Mouse (Mus musculus): Measurements from ENCODE around the gene Scn10a. TPM values are rescaled to one million over a fixed set of nuclear protein-coding genes. Genes with fewer than 3 reads are reported as not detected.

Scn10a gene
- polyA plus RNA-seq, 1 experiment = not detected

DNA sequence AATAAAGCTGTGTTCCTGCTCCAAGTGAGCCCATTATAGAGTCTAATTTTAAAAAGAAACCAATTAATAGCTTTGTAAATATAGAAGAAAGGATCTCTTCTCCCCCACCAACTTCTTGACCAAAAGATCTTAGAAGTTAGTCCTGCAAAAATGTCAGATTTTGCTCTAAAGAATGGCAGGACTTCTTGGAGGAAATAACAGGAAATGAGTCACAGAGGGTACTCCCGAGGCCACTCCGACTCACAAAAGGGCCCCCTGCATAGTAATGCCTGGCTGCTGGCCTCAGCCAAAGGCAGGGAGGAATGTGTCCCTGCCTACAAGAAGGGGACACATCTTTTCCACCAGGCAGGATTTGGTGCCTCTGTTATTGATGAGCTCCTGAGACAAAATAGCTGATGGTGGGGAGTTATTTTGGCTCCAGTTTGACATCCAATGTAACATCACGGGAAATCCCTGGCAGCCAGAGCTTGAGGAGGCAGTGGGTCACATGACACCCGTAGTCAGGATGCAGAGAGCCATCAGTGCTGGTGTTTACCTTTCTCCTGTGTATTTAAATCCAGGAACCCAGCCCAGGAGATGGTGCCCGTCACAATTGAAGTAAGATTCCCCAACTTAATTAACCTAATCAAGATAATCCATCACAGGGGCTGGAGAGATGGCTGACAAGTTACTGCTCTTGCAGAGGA, 22.1 kb upstream of the Scn10a start:
- Histone ChIP-seq H3K4me1 (ENCODE audit: control insufficient read depth, insufficient read depth, low read length) (peaks cover 8% of the 10 kb centered on the region), H3K27ac (ENCODE audit: control insufficient read depth, insufficient read depth, low read depth, low read length, poor library complexity) (no peak overlapping the region), H3K4me3 (replicated peaks; ENCODE audit: control insufficient read depth, low read depth, low read length) (no peak overlapping the region)
- 46% methylated on average over 5 of the region's 5 CpGs for WGBS
- TF ChIP-seq POLR2A (IDR thresholded peaks at IDR 0.05; ENCODE audit: borderline replicate concordance, control insufficient read depth, low read depth, low read length) (no peak), CTCF (IDR thresholded peaks at IDR 0.05; ENCODE audit: control insufficient read depth, insufficient read depth, low read length) (no peak)

DNA sequence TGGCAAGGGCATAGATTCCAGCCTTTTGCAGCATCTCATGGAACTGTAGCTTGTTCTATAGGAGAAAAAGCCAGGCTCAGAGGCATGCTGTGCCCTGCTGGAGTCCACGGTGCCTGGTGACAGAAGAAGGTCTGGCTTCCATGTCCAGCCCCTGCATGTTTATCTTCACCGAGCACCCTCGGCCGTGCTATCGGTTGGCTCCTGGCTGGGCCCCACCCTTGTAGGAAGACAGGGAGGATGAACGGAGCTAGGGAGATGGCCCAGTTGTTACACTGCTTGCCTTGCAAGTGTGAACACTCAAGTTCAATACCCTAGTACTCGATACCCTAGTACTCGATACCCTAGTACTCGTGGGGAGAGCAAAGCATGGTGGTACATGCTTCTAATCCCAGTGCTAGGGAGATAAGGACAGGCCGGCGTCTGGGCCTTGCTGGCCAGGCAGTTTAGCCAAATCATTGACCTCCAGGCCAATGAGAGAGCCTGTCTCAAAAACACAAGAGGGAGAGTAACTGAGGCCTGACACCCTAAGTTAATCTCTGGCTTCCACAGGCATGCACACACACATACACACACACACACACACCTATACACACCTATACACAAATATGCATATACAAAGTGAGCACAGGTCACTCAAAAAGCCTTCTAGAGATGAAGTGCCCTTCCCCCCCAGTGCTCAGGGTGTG, 9.4 kb upstream of the Scn10a start:
- 88% methylated on average over 11 of the region's 11 CpGs for WGBS
- H3K4me3 ChIP-seq (replicated peaks; ENCODE audit: control insufficient read depth, low read depth, low read length) = no peak overlapping the region
- TF ChIP-seq CTCF (IDR thresholded peaks at IDR 0.05; ENCODE audit: control insufficient read depth, insufficient read depth, low read length) (no peak), POLR2A (IDR thresholded peaks at IDR 0.05; ENCODE audit: borderline replicate concordance, control insufficient read depth, low read depth, low read length) (no peak)
- no peak overlapping the region for H3K27ac ChIP-seq (ENCODE audit: control insufficient read depth, insufficient read depth, low read depth, low read length, poor library complexity)
- H3K4me1 ChIP-seq (ENCODE audit: control insufficient read depth, insufficient read depth, low read length) = peaks cover 1% of the 10 kb centered on the region; the same call in 1 of the 2 replicates

DNA sequence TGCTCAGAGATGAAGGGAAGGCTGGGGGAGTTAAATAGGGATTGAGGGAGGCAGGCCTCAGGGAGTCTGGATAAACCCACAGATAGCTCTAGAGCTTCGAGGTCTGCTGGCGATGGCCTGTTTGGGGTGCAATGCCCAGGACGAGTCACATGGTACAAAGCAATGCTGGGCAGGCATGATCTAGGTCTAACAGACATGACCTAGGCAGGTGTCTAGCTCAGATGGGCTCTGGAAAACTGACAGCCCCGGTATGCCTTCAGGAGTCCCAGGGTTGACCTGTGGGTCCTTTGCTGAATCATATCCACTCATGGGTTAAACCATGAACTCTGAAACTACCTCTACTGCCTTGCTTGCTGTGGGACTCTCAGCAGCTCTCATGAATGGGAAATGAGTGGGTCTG, 7.9 kb upstream of the Scn10a start:
- no peaks in the 10 kb centered on the region for H3K4me1 ChIP-seq (ENCODE audit: control insufficient read depth, insufficient read depth, low read length)
- TF ChIP-seq POLR2A (IDR thresholded peaks at IDR 0.05; ENCODE audit: borderline replicate concordance, control insufficient read depth, low read depth, low read length) (no peak), CTCF (IDR thresholded peaks at IDR 0.05; ENCODE audit: control insufficient read depth, insufficient read depth, low read length) (no peak)
- no peak overlapping the region for H3K4me3 ChIP-seq (replicated peaks; ENCODE audit: control insufficient read depth, low read depth, low read length)
- no peak overlapping the region for H3K27ac ChIP-seq (ENCODE audit: control insufficient read depth, insufficient read depth, low read depth, low read length, poor library complexity)
- WGBS = 80% methylated on average over 4 of the region's 4 CpGs

DNA sequence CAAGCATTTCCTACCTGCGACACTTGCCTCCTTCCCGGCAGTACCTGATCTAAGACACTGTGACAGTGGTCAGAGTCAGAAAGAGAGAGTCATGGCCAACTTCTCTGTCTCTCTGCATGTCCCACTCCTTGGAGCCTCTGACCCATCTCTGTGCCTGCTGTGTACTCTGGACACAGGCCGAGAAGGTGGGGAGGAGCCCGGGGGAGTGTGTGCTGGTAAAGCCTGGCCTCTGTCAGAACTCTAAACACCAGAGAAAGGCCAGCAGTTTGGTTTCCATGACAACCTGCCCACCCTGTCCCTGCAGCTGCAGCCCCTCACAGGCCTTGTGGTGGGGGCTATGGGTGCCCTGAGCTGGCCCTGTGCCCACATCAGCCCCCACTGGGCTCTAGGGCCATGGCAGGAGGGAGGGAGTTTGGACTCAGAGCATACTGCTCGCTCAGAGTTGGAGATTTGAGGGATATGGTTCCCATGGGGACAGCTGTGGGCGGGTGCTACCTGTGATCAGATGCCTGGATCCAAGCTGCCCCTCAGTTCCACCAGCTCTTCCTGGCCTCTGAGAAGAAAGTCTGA, 6.3 kb upstream of the Scn10a start:
- 83% methylated on average over 6 of the region's 6 CpGs for WGBS
- Histone ChIP-seq H3K27ac (ENCODE audit: control insufficient read depth, insufficient read depth, low read depth, low read length, poor library complexity) (no peak overlapping the region), H3K4me1 (ENCODE audit: control insufficient read depth, insufficient read depth, low read length) (no peaks in the 10 kb centered on the region)

DNA sequence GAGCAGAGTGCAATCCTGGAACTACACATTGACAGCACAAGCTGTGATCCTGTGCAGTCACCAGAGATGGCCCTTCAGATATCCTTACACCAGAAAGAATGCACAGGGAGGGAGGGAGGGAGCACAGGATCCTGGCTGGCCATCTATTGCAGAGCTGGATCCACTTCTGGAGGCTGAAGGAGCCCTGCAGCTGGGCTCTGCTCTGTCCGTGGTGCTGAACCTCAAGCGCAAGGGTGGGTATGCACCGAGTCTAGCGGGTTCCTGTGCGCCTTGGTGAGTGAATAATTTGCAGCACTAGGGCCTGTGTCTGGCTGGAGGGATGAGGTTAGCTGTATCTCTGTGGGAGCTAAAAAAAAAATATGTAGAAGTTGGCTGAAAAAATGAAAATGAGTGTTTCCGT, 12.4 kb downstream of the Scn10a start:
- Histone ChIP-seq H3K4me3 (replicated peaks; ENCODE audit: control insufficient read depth, low read depth, low read length) (no peak overlapping the region), H3K4me1 (ENCODE audit: control insufficient read depth, insufficient read depth, low read length) (no peaks in the 10 kb centered on the region), H3K27ac (ENCODE audit: control insufficient read depth, insufficient read depth, low read depth, low read length, poor library complexity) (no peak overlapping the region)
- WGBS = 13% methylated on average over 6 of the region's 6 CpGs
- TF ChIP-seq POLR2A (IDR thresholded peaks at IDR 0.05; ENCODE audit: borderline replicate concordance, control insufficient read depth, low read depth, low read length) (no peak), CTCF (IDR thresholded peaks at IDR 0.05; ENCODE audit: control insufficient read depth, insufficient read depth, low read length) (no peak)

More for the DNA sequence above, 6.3 kb upstream of the Scn10a start:
- TF ChIP-seq POLR2A (IDR thresholded peaks at IDR 0.05; ENCODE audit: borderline replicate concordance, control insufficient read depth, low read depth, low read length) = no peak
- TF ChIP-seq CTCF (IDR thresholded peaks at IDR 0.05; ENCODE audit: control insufficient read depth, insufficient read depth, low read length) = no peak
- H3K4me3 ChIP-seq (replicated peaks; ENCODE audit: control insufficient read depth, low read depth, low read length) = no peak overlapping the region

DNA sequence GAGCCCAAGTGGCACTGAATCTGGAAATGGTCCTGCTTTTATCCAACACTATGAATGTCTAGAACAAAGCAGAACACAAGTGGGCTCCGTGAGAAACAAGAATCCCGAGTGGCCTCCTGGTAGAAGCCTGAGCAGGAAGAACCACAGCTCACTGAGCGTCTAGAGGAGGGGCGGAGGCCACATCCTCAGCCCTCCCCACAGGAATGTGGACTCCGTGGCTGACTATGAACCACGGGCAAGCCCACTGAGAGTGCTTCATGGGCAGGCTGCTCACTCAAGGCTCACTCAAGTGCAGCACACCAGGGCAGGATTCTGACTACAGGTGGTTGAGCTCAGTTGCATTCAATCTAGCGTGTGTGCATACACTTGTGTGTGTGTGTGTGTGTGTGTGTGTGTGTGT, 27.6 kb downstream of the Scn10a start:
- WGBS = 54% methylated on average over 7 of the region's 7 CpGs
- no peak overlapping the region for H3K4me3 ChIP-seq (replicated peaks; ENCODE audit: control insufficient read depth, low read depth, low read length)
- no peak overlapping the region for H3K27ac ChIP-seq (ENCODE audit: control insufficient read depth, insufficient read depth, low read depth, low read length, poor library complexity)
- no peak for TF ChIP-seq POLR2A (IDR thresholded peaks at IDR 0.05; ENCODE audit: borderline replicate concordance, control insufficient read depth, low read depth, low read length)
- TF ChIP-seq CTCF (IDR thresholded peaks at IDR 0.05; ENCODE audit: control insufficient read depth, insufficient read depth, low read length) = no peak
- no peaks in the 10 kb centered on the region for H3K4me1 ChIP-seq (ENCODE audit: control insufficient read depth, insufficient read depth, low read length)

DNA sequence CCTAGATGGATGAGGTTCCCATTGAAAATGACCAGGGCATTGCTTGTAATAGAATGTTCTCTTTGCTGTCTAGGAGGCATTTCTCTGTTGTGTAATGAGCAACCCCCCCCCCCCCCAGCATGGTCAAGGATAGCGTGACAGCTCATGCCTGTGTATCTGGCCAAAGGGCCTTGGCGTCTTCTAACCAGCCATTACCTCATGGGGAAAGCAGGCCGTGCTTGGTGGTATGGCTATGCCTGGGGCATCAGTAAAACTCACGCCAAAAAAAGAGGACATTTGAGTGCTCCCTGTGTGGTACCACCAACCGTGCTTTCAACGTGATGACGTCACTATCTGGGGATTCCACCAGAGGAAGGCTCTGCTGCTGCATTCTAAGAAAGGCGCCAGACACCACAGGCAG, 28.1 kb downstream of the Scn10a start:
- TF ChIP-seq POLR2A (IDR thresholded peaks at IDR 0.05; ENCODE audit: borderline replicate concordance, control insufficient read depth, low read depth, low read length) = no peak
- no peak for TF ChIP-seq CTCF (IDR thresholded peaks at IDR 0.05; ENCODE audit: control insufficient read depth, insufficient read depth, low read length)
- H3K4me1 ChIP-seq (ENCODE audit: control insufficient read depth, insufficient read depth, low read length) = no peaks in the 10 kb centered on the region
- 71% methylated on average over 8 of the region's 8 CpGs for WGBS
- no peak overlapping the region for H3K27ac ChIP-seq (ENCODE audit: control insufficient read depth, insufficient read depth, low read depth, low read length, poor library complexity)
- H3K4me3 ChIP-seq (replicated peaks; ENCODE audit: control insufficient read depth, low read depth, low read length) = no peak overlapping the region

DNA sequence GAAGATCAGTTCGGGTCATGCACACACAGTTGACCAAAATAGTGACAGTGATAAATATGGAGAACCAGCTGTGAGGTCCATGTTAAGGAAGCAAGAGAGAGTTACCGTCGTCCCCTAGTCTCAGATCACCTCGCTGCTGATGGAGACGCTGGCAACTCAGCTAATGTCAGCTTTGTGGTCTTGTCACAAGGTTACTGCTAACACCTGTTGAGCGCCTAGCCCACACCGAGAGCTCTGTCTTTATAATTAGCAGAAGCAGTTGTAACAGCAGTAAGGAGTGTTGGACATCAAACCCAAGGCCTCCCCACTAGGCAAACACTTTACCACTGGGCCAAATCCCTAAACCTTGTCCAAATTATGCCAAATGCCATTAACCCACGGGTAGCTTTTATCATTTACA, 31.2 kb downstream of the Scn10a start:
- no peak for TF ChIP-seq POLR2A (IDR thresholded peaks at IDR 0.05; ENCODE audit: borderline replicate concordance, control insufficient read depth, low read depth, low read length)
- no peak for TF ChIP-seq CTCF (IDR thresholded peaks at IDR 0.05; ENCODE audit: control insufficient read depth, insufficient read depth, low read length)
- Histone ChIP-seq H3K4me3 (replicated peaks; ENCODE audit: control insufficient read depth, low read depth, low read length) (no peak overlapping the region), H3K4me1 (ENCODE audit: control insufficient read depth, insufficient read depth, low read length) (no peaks in the 10 kb centered on the region), H3K27ac (ENCODE audit: control insufficient read depth, insufficient read depth, low read depth, low read length, poor library complexity) (no peak overlapping the region)
- 81% methylated on average over 8 of the region's 8 CpGs for WGBS
